Mouse (Mus musculus) gastrocnemius, adult 2 months (tissue): Measurements from ENCODE around the gene Slc2a9. TPM values are rescaled to one million over a fixed set of nuclear protein-coding genes. Genes with fewer than 3 reads are reported as not detected.

Experiments
- DNase-seq: peaks from one replicate; pipeline ENCODE4 v3.0.0; 2022
- H3K27ac ChIP-seq: fragments of 200-600 bp; 2 replicates; pipeline ENCODE4 v1.8.1; 2022; ENCODE audit warnings: mild to moderate bottlenecking
- H3K4me3 ChIP-seq: fragments of 200-600 bp; 2 replicates; pipeline ENCODE4 v1.8.1; 2022; ENCODE audit warnings: mild to moderate bottlenecking, moderate library complexity
- CTCF ChIP-seq: fragments of 200-600 bp; IDR thresholded peaks from 2 replicates; pipeline ENCODE4 v1.8.1; 2022; ENCODE audit warnings: antibody characterized with exemption, mild to moderate bottlenecking, moderate library complexity
- intact Hi-C: fragments of 180-260 bp; cut with DNase I; formaldehyde crosslinking; loops from one replicate; pipeline ENCODE4 v1.15.1; 2025
- total RNA-seq, 2 experiments: library from RNA; stranded (reverse); gene quantifications; 2 replicates each; pipeline ENCODE4 v1.2.3; 2021

The Slc2a9 gene
- total RNA-seq, 2 experiments from 2014 or later: 0.20 to 0.25 TPM

- no peak for DNase-seq
- no peak overlapping the region for H3K4me3 ChIP-seq
- no peak for TF ChIP-seq CTCF
- intact Hi-C loops: no loop called here
- no peak overlapping the region for H3K27ac ChIP-seq
Measured at GRCm38 (mm10) chr5:38441088-38441839, 61.7 kb downstream of the Slc2a9 start.

- no peak overlapping the region for H3K4me3 ChIP-seq
- no peak for TF ChIP-seq CTCF
- no peak for DNase-seq
- intact Hi-C loops: no loop called here
- H3K27ac ChIP-seq: no peak overlapping the region
Measured at GRCm38 (mm10) chr5:38440252-38441005, 62.5 kb downstream of the Slc2a9 start.

- no peak overlapping the region for H3K27ac ChIP-seq
- no peak overlapping the region for H3K4me3 ChIP-seq
- intact Hi-C loops: no loop called here
- no peak for DNase-seq
- no peak for TF ChIP-seq CTCF
Measured at GRCm38 (mm10) chr5:38436681-38437080, 66.3 kb downstream of the Slc2a9 start.

GRCm38 (mm10) chr5:38434875-38435274, 68.1 kb downstream of the Slc2a9 start:
- H3K4me3 ChIP-seq: no peak overlapping the region
- DNase-seq: no peak
- intact Hi-C loops: no loop called here
- no peak for TF ChIP-seq CTCF
- H3K27ac ChIP-seq: no peak overlapping the region

GRCm38 (mm10) chr5:38431201-38431600, 71.7 kb downstream of the Slc2a9 start:
- no peak for TF ChIP-seq CTCF
- H3K27ac ChIP-seq: no peak overlapping the region
- intact Hi-C loops: no loop called here
- H3K4me3 ChIP-seq: no peak overlapping the region
- DNase-seq: no peak

GRCm38 (mm10) chr5:38429106-38429505, 73.8 kb downstream of the Slc2a9 start:
- Histone ChIP-seq H3K4me3 (no peak overlapping the region), H3K27ac (no peak overlapping the region)
- no peak for DNase-seq
- intact Hi-C loops: no loop called here
- no peak for TF ChIP-seq CTCF

- no peak for TF ChIP-seq CTCF
- DNase-seq: no peak
- no peak overlapping the region for H3K4me3 ChIP-seq
- intact Hi-C loops: no loop called here
- no peak overlapping the region for H3K27ac ChIP-seq
Measured at GRCm38 (mm10) chr5:38427757-38428156, 75.2 kb downstream of the Slc2a9 start.

- intact Hi-C loops: no loop called here
- H3K4me3 ChIP-seq: no peak overlapping the region
Measured at GRCm38 (mm10) chr5:38425569-38425968, 77.4 kb downstream of the Slc2a9 start.

GRCm38 (mm10) chr5:38422426-38422825, 80.5 kb downstream of the Slc2a9 start:
- DNase-seq: no peak
- intact Hi-C loops: no loop called here
- TF ChIP-seq CTCF: no peak
- Histone ChIP-seq H3K4me3 (no peak overlapping the region), H3K27ac (no peak overlapping the region)

More at GRCm38 (mm10) chr5:38425569-38425968, 77.4 kb downstream of the Slc2a9 start:
- no peak for TF ChIP-seq CTCF
- no peak overlapping the region for H3K27ac ChIP-seq
- no peak for DNase-seq

- TF ChIP-seq CTCF: no peak
- Histone ChIP-seq H3K4me3 (no peak overlapping the region), H3K27ac (no peak overlapping the region)
- intact Hi-C loops: no loop called here
- no peak for DNase-seq
Measured at GRCm38 (mm10) chr5:38418799-38419198, 84.1 kb downstream of the Slc2a9 start.

GRCm38 (mm10) chr5:38403612-38404011, 99.3 kb downstream of the Slc2a9 start:
- intact Hi-C loops: no loop called here
- no peak for DNase-seq
- no peak for TF ChIP-seq CTCF
- Histone ChIP-seq H3K4me3 (no peak overlapping the region), H3K27ac (no peak overlapping the region)

GRCm38 (mm10) chr5:38402288-38402687, 100.7 kb downstream of the Slc2a9 start:
- Histone ChIP-seq H3K27ac (no peak overlapping the region), H3K4me3 (no peak overlapping the region)
- intact Hi-C loops: no loop called here
- TF ChIP-seq CTCF: no peak
- DNase-seq: no peak

GRCm38 (mm10) chr5:38388857-38389256, 114.1 kb downstream of the Slc2a9 start:
- intact Hi-C loops: no loop called here
- H3K4me3 ChIP-seq: no peak overlapping the region
- DNase-seq: no peak
- no peak overlapping the region for H3K27ac ChIP-seq
- TF ChIP-seq CTCF: no peak
